In genomic region chr12:86641763-86642162, GRCm38 (mm10) we compare ENCODE assay signal across 10 mouse cellular contexts. TPM values are rescaled to one million over a fixed set of nuclear protein-coding genes. Genes with fewer than 3 reads are reported as not detected.
DNase-seq lines count a peak whose midpoint lies in the region; ATAC-seq and TF ChIP-seq lines count a peak whose summit lies in the region.
"Had no signal": no experiment of that assay in that cellular context is flagged by ENCODE, and none has a peak within 500 bp of the region (broad histone marks: within the 10 kb centered on the region; RNA-seq: fewer than 3 reads in every experiment).

No protein-coding gene starts in this region.

- H3K79me2 ChIP-seq in MEL (ENCODE audit: control insufficient read depth, insufficient read depth, low read length, poor library complexity): no peaks in the 10 kb centered on the region

- H3K4me1 ChIP-seq in MEL (ENCODE audit: control insufficient read depth in 1 of 2, insufficient read depth in 2 of 2, low read length in 2 of 2): no peaks in the 10 kb centered on the region
- H3K4me1 ChIP-seq in limb, embryonic 10.5 days: peaks cover 10% of the 10 kb centered on the region

- H3K4me3 ChIP-seq in MEL (ENCODE audit: control insufficient read depth in 1 of 2, insufficient read depth in 1 of 2, low read depth in 2 of 2, low read length in 2 of 2): no peak overlapping the region
- no peak overlapping the region for H3K4me3 ChIP-seq in limb, embryonic 10.5 days
- H3K4me3 ChIP-seq: erythroblast, embryonic 14.5 days; neural tube, embryonic 12.5 days had no signal

- DNase-seq in cerebellum, adult 8-10 months: peak; percentile 30
- no peak for DNase-seq in cerebellum, adult 11 months
- DNase-seq in left cerebral cortex, postnatal 4 days: peak; percentile 59
- no peak for DNase-seq in left cerebral cortex, postnatal 25 days (ENCODE audit: low spot score in 2 of 2)
- DNase-seq in MEL (ENCODE audit: low read depth, low spot score): peak; percentile 26
- peak; percentile 35 for DNase-seq in limb, embryonic 10.5 days (ENCODE audit: low spot score)
- no peak for DNase-seq in gastrocnemius, adult 8-10 months (ENCODE audit: low spot score in 2 of 2)

- no peak overlapping the region for H3K27ac ChIP-seq in MEL (ENCODE audit: control insufficient read depth, low read depth, low read length)
- no peak overlapping the region for H3K27ac ChIP-seq in limb, embryonic 10.5 days
- H3K27ac ChIP-seq: neural tube, embryonic 12.5 days had no signal

- TF ChIP-seq RAD21 in MEL (IDR thresholded peaks at IDR 0.05; ENCODE audit: low read depth, low read length): peak; percentile 11

- no peak overlapping the region for H3K9ac ChIP-seq in MEL (ENCODE audit: control insufficient read depth, low read depth, low read length, poor library complexity, severe bottlenecking)
- H3K9ac ChIP-seq: neural tube, embryonic 12.5 days had no signal

- no peaks in the 10 kb centered on the region for H3K36me3 ChIP-seq in MEL (ENCODE audit: control insufficient read depth in 1 of 2, insufficient read depth in 2 of 2, low read length in 2 of 2)
- H3K36me3 ChIP-seq in limb, embryonic 10.5 days: no peaks in the 10 kb centered on the region
- H3K36me3 ChIP-seq: neural tube, embryonic 12.5 days had no signal

- ATAC-seq in monocyte, adult 5-6 weeks (replicated peaks; ENCODE audit: insufficient number of reproducible peaks, low FRiP score, low TSS enrichment, poor library complexity, severe bottlenecking): no peak

- 42% methylated on average over 8 of the region's 8 CpGs for whole genome bisulfite sequencing in limb, embryonic 10.5 days

- no peak for TF ChIP-seq POLR2A in MEL (IDR thresholded peaks at IDR 0.05; ENCODE audit: control insufficient read depth in 1 of 2, insufficient read depth in 1 of 2, low read depth in 1 of 2, low read length in 2 of 2, poor library complexity in 1 of 2)

- H3K27me3 ChIP-seq in MEL (ENCODE audit: control insufficient read depth in 1 of 2, insufficient read depth in 2 of 2, low read length in 2 of 2): no peaks in the 10 kb centered on the region
- H3K27me3 ChIP-seq in limb, embryonic 10.5 days (ENCODE audit: low read depth, poor library complexity, severe bottlenecking): no peaks in the 10 kb centered on the region
- H3K27me3 ChIP-seq: neural tube, embryonic 12.5 days had no signal

- TF ChIP-seq CTCF in MEL (IDR thresholded peaks at IDR 0.05 in 2 of 3, conservative IDR thresholded peaks at IDR 0.05 in 1 of 3; ENCODE audit: control insufficient read depth in 1 of 3, insufficient read depth in 1 of 3, low read depth in 2 of 3, low read length in 3 of 3, poor library complexity in 1 of 3, severe bottlenecking in 1 of 3): peak; percentile 37 to 49 (median 39); a peak in 5 of 6 replicates

- intact Hi-C loops in left cerebral cortex, postnatal 4 days (cut with DNase I): no loop called here
- intact Hi-C loops in left cerebral cortex, postnatal 25 days (cut with DNase I): no loop called here

- no peak for TF ChIP-seq EP300 in MEL (IDR thresholded peaks at IDR 0.05; ENCODE audit: low read depth in 1 of 2, low read length in 2 of 2)

- no peaks in the 10 kb centered on the region for H3K9me3 ChIP-seq in MEL (replicated peaks; ENCODE audit: insufficient read depth, low read length)
- no peaks in the 10 kb centered on the region for H3K9me3 ChIP-seq in limb, embryonic 10.5 days (replicated peaks)
- H3K9me3 ChIP-seq: neural tube, embryonic 12.5 days had no signal

TF ChIP-seq in MEL, 35 proteins besides CTCF, POLR2A, EP300 and RAD21:
- TF ChIP-seq SMC3 (IDR thresholded peaks at IDR 0.05; ENCODE audit: low read depth, low read length) (peak; percentile 49), MYB (IDR thresholded peaks at IDR 0.05; ENCODE audit: low read depth, low read length) (no peak)

RNA-seq across cellular contexts. Expression of gene Vash1, which starts 36.7 kb away (rescaled TPM):
- total RNA-seq in left cerebral cortex, postnatal 4 days (2021): 100 to 1,000 TPM; 148 to 152 TPM
- 10 to 100 TPM; 37.1 to 41.6 TPM for total RNA-seq in left cerebral cortex, postnatal 25 days (2021)
- total RNA-seq in MEL (2012; rRNA removed): 0.33 and 0.39 TPM in 2 replicates
- under 1 TPM in 1 of 2 experiments, not detected in 1; 0.24 TPM for polyA plus RNA-seq in MEL (2012; ENCODE audit: insufficient read depth in 1 of 2, insufficient read length in 2 of 2, low read depth in 1 of 2, low replicate concordance in 2 of 2, missing spikeins in 1 of 2)
- polyA plus RNA-seq in limb, embryonic 10.5 days (2016; fragmentation: Nextera tagmentation; extraction: Ambion mirVana): 9.2 and 9.5 TPM in 2 replicates
- total RNA-seq in gastrocnemius, adult 8-10 months (2022): 1 to 10 TPM; 2.0 to 3.6 (median 3.1) TPM
- total RNA-seq in monocyte, adult 5-6 weeks (2017): not detected in 3 replicates
- polyA plus RNA-seq: erythroblast, embryonic 14.5 days had no signal

Comparison
In these comparisons a context has a peak if more than half of its experiments do, and no peak if none do; other contexts are left out.
1. DNase-seq: peak in cerebellum, adult 8-10 months (single experiment), left cerebral cortex, postnatal 4 days (single experiment), MEL (single experiment) and limb, embryonic 10.5 days (single experiment); none in cerebellum, adult 11 months (single experiment), left cerebral cortex, postnatal 25 days (0 of 2) and gastrocnemius, adult 8-10 months (0 of 2).
2. RNA of gene Vash1, which starts 36.7 kb away (total RNA-seq): 148 to 152 TPM in left cerebral cortex, postnatal 4 days and 37.1 to 41.6 TPM in left cerebral cortex, postnatal 25 days; 2.0 to 3.6 TPM in gastrocnemius, adult 8-10 months, 0.33 to 0.39 TPM in MEL and not detected in monocyte, adult 5-6 weeks; every median in the first group is over 4 times any median in the second.